Mouse (Mus musculus) olfactory bulb, adult 2 months (tissue): ENCODE measurements around the gene Lhx1. TPM values are rescaled to one million over a fixed set of nuclear protein-coding genes. Genes with fewer than 3 reads are reported as not detected.

Source experiments
- H3K27ac ChIP-seq: fragments of 200-500 bp; 2 replicates; pipeline ENCODE4 v1.5.1; 2012; ENCODE audit warnings: low read depth, low read length; ENCODE audit not compliant: insufficient read depth
- H3K4me1 ChIP-seq: fragments of 200-500 bp; 2 replicates; pipeline ENCODE4 v1.6.1; 2012; ENCODE audit warnings: low read length; ENCODE audit not compliant: control insufficient read depth, insufficient read depth
- H3K4me3 ChIP-seq: fragments of 200-500 bp; 2 replicates; pipeline ENCODE4 v1.5.1; 2012; ENCODE audit warnings: mild to moderate bottlenecking, low read depth, low read length, moderate library complexity; ENCODE audit not compliant: insufficient read depth
- CTCF ChIP-seq: fragments of 200-500 bp; IDR thresholded peaks from 2 replicates; pipeline ENCODE4 v1.5.1; 2012; ENCODE audit warnings: low read depth, mild to moderate bottlenecking, low read length, moderate library complexity; ENCODE audit not compliant: insufficient read depth
- POLR2A ChIP-seq: fragments of 200-500 bp; IDR thresholded peaks from 2 replicates; pipeline ENCODE4 v1.6.1; 2012; ENCODE audit warnings: mild to moderate bottlenecking, low read depth, low read length, moderate library complexity; ENCODE audit not compliant: insufficient read depth
- WGBS: fragments of 180-500 bp; shearing (Covaris S2); methylation state at CpG from one replicate; pipeline ENCODE4 v1.1.7; 2018; 5-methylcytosine and 5-hydroxymethylcytosine counted together
- polyA plus RNA-seq: library from polyadenylated mRNA; stranded (reverse); fragments of >200 nt; gene quantifications from 2 replicates; pipeline ENCODE4 v1.2.4, GENCODE M21; 2012; ENCODE audit warnings: low replicate concordance; ENCODE audit not compliant: missing spikeins, insufficient read depth, insufficient read length

The Lhx1 gene
- polyA plus RNA-seq, 1 experiment, result not detected

DNA sequence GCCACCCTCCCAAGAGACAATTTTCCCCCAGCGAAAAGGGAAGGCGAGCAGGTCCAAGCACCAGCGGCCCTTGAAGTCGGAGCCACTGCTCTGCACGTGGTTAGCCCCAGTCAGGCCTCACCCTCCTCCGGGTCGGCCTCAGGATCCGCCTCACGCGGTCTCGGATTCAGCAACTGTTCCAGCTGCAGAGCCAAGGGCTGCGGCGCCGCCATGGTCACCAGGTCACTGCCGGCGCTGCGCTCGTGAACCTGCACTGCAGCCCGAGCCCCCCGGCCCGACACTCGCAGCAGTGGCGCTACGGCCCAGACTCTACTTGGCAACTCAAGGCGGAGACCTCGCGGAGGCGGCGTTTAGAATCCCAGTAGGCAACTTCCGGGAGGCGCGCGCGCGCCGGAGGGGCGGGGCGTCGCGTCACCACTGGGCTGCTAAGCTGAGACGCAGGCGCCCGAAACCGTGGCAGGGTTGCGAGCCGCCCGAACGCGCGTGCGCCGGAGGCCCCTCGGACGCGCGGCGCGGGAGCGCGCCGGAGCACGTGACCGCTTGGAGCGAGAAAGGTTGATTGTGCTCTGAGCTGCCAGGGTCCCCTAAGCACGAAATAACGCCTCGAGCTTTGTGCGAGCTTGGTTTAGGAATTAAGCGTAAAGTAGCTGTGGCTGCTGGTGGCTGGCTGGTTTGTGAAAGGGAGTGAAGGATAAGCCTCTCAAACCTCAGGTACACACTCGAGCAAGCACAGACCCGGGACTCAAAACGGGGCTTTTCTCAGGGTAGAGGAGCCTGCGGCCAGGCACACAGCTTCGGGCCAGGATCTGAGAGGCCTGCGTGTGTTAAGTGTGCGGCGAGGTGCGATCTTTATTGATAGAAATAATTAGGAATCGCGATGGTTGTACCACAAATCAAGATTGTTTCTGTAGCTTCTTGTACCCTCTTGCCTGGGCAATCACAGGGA, 11.9 kb downstream of the Lhx1 start, which contains the start of gene Aatf:
Gene Aatf, minus strand, starts transcription at position 352 of the 946 bp plus-strand sequence.
- TF ChIP-seq CTCF (no peak), POLR2A (peak; percentile 69)
- Histone ChIP-seq H3K27ac (no peak within 1 kb of the TSS), H3K4me1 (no peaks in the 10 kb centered on the region; the same call in 1 of the 2 replicates), H3K4me3 (peak within 1 kb of the TSS; percentile 92)
- under 1% methylated on average over 80 of the region's 80 CpGs for WGBS

DNA sequence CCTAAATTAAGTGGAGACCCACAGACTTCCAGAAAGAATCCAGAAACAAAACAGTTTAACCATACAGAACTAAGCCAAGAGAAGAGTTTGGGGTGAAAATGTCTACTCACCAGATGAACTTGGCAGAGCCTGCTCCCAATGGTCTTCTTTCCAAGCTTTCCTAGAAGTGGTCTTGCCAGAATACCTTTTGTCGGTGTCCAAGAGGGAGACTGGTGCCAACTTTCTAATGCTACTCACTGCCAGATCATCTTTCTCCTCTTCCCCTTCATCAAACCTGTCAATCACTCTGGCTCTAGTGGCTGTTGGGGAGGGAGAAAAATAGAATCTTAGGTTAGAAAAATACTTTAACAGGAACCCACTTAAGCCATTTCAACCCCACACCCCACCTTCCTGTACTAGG, 13.3 kb downstream of the Lhx1 start:
- H3K4me1 ChIP-seq, result no peaks in the 10 kb centered on the region; the same call in 1 of the 2 replicates
- no peak overlapping the region for H3K4me3 ChIP-seq
- 61% methylated on average over 1 of the region's 1 CpGs for WGBS
- H3K27ac ChIP-seq, result no peak overlapping the region
- TF ChIP-seq POLR2A (no peak), CTCF (no peak)

DNA sequence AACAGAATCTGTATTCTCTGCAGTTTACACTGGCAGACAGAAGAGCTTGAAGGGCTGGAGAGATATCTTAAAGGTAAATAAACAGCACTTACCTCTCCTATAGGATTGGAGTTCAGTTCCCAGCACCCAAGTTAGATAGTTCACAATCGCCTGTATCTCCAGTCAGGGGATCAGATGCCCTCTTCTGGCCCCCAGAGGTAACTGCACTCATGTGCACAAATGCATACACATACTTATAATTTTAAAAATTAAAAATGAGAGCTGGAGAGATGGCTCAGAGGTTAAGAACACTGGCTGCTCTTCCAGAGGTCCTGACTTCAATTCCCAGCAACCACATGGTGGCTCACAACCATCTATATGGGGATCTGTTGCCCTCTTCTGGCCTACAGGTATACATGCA, 21.0 kb downstream of the Lhx1 start:
- 97% methylated on average over 1 of the region's 1 CpGs for WGBS
- H3K27ac ChIP-seq, result no peak overlapping the region
- no peak for TF ChIP-seq POLR2A
- TF ChIP-seq CTCF, result no peak
- H3K4me1 ChIP-seq, result no peaks in the 10 kb centered on the region
- H3K4me3 ChIP-seq, result no peak overlapping the region

DNA sequence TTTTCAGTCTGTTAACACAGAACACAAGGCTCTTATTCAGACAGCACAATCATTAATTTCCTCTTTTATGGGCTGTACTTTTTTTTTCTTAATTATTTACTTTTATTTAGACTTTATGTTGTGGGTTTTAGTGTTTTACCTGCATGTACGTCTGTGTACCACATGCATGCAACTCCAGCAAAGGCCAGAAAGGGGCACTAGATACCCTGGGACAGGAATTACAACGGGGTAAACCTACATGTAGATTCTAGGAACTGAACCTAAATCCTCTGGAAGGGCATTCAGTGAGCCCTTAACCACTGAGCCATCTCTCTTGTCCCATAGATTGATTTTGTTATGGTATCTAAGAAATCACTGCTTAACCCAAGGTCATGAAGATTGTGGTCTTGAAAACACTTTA, 27.4 kb downstream of the Lhx1 start:
- TF ChIP-seq POLR2A, result no peak
- TF ChIP-seq CTCF, result no peak
- Histone ChIP-seq H3K4me1 (no peaks in the 10 kb centered on the region), H3K27ac (no peak overlapping the region), H3K4me3 (no peak overlapping the region)
- 76% methylated on average over 2 of the region's 2 CpGs for WGBS

DNA sequence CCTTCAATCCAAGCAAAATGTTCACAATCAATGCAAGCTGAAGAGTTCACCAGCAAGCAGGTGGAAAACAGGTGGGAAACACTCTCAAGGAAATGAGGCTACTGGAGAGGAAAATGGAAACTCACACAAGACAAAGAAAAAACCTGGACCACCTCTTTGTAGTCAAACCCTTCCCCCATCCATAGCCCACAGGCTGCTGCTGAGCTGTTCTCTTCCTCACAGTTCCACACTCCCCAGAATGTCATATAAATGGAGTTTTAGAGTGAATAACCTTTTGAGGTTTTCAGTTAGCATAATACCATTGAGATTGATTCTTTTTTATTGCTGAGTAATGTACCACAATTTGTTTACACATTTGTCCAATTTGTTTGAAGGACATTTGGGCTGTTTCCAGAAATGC, 28.4 kb downstream of the Lhx1 start:
- no peak for TF ChIP-seq POLR2A
- no peak for TF ChIP-seq CTCF
- H3K27ac ChIP-seq, result no peak overlapping the region

DNA sequence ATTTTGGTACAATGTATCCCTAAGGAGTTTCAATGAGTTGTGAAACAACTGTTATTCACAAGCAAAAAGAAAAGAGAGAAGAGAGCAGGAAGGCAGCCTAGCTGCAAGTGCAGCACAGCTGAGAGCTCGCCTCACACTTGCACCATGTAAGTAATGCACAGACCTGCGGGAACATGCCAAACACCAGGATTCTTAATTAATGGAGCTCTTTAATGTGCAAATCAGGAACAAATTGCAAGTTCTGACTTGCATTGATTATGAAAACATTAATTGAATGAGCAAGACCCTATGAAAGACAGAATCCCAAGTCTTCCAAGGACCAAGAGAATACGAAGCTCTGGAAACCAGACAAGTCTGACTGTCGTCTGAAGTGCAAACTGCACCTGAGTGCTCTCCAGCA, 29.6 kb downstream of the Lhx1 start:
- Histone ChIP-seq H3K4me3 (no peak overlapping the region), H3K27ac (no peak overlapping the region), H3K4me1 (no peaks in the 10 kb centered on the region)
- no peak for TF ChIP-seq CTCF
- TF ChIP-seq POLR2A, result no peak
- WGBS, result 79% methylated on average over 4 of the region's 4 CpGs

More for the DNA sequence above, 28.4 kb downstream of the Lhx1 start:
- no peak overlapping the region for H3K4me3 ChIP-seq
- no peaks in the 10 kb centered on the region for H3K4me1 ChIP-seq

DNA sequence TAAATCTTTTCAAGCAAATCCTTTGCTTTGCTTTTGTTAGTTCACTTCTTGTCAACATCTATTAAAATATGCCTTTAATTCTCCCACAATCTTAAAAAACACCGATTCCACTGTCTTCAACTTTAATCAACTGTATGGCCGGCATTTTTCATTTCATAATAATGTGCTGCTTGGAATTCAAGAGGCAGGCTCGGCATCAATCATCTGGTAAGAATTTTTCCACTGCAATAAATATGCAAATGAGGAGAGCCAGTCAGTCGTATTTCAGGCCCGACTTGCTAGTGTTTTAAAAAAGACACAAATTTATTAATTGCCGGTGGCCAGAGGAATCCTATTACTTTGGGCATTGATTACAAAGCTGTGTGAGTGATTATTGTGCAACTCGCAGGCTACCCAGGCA, 43.7 kb downstream of the Lhx1 start:
- no peaks in the 10 kb centered on the region for H3K4me1 ChIP-seq
- TF ChIP-seq POLR2A (no peak), CTCF (no peak)
- no peak overlapping the region for H3K4me3 ChIP-seq
- no peak overlapping the region for H3K27ac ChIP-seq
- WGBS, result 65% methylated on average over 7 of the region's 7 CpGs

DNA sequence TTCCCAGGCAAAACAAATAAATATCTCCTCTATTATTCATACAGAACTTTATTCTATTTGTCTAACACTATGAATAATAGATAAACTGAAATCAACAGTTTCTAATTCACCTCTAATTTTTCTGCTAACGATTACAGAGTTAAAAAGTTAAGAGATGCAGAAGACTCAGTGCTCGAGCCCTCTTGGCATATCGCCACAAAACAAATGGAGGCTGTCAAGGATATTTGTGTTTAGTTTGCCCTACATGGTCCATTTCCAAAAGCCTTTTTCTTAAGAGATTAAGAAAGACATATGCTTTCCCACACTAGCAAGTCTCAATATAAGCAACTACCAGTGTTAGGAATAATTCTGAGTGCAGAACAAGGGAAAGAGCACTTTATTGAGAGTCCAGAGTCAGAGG, 44.9 kb downstream of the Lhx1 start:
- Histone ChIP-seq H3K27ac (no peak overlapping the region), H3K4me3 (no peak overlapping the region), H3K4me1 (no peaks in the 10 kb centered on the region)
- TF ChIP-seq POLR2A (no peak), CTCF (no peak)
- 67% methylated on average over 3 of the region's 3 CpGs for WGBS

DNA sequence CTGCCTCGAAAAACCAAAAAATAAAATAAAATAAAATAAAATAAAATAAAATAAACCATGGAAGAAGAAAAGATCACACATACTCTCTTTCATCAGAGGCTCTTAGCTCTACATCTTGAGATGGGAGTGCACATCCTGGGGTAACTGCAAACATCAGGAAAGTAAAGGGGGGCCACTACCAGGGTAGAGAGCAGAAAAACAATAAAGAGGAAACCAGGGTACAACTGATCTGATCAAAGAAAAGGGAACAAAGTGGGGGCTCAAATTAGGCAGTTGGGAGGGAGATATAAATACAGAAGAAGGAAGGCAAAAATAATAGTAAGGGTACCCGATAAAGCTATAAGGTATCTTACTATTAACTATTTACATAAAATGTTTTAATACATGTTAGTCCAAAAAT, 48.7 kb downstream of the Lhx1 start:
- TF ChIP-seq CTCF (no peak), POLR2A (no peak)
- H3K27ac ChIP-seq, result no peak overlapping the region
- no peak overlapping the region for H3K4me3 ChIP-seq
- WGBS, result 99% methylated on average over 2 of the region's 2 CpGs
- no peaks in the 10 kb centered on the region for H3K4me1 ChIP-seq
